Mouse (Mus musculus): ENCODE results near the gene Rcor3. TPM values are rescaled to one million over a fixed set of nuclear protein-coding genes. Genes with fewer than 3 reads are reported as not detected.
A peak's percentile ranks its signal among the peaks of the same experiment; 100 is the strongest.

Rcor3 gene
- polyA plus RNA-seq, 1 experiment from 2014 or later = 31.0 TPM

DNA sequence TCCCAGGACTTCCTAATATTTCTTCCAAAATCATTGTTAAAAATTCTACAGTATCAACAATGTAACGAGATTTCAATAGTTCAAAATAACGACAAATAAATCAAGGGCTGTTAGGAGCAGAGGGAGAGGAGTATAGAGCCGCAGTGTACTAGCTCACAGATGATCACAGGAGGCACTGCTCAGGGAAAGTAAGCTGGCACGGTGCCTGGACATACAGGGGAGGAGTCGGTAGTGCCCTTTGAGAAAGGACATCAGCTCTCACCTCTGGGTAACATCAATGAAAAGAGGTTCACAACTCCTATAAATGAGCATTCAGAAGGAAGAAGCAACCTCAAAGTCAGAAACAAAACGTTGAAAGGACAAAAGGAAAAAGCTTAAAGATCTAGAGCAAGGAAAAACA is 28.7 kb downstream of the Rcor3 start:
- Histone ChIP-seq H3K4me3 (ENCODE audit: low read depth, low read length) (no peak overlapping the region), H3K36me3 (ENCODE audit: insufficient read depth) (peaks cover 66% of the 10 kb centered on the region), H3K9me3 (ENCODE audit: low read depth, low read length) (no peaks in the 10 kb centered on the region), H3K4me2 (no peak overlapping the region), H3K9ac (no peak overlapping the region), H3K27me3 (ENCODE audit: insufficient read depth, low read length) (no peaks in the 10 kb centered on the region), H3K27ac (ENCODE audit: low read depth) (no peak overlapping the region), H3K4me1 (ENCODE audit: insufficient read depth) (no peaks in the 10 kb centered on the region)
- DNase-seq (peak; percentile 24), ATAC-seq (ENCODE audit: insufficient read depth) (no peak)
- 53% methylated on average over 6 of the region's 6 CpGs for WGBS
- no peak for TF ChIP-seq CTCF (IDR thresholded peaks at IDR 0.05; ENCODE audit: low read depth)

DNA sequence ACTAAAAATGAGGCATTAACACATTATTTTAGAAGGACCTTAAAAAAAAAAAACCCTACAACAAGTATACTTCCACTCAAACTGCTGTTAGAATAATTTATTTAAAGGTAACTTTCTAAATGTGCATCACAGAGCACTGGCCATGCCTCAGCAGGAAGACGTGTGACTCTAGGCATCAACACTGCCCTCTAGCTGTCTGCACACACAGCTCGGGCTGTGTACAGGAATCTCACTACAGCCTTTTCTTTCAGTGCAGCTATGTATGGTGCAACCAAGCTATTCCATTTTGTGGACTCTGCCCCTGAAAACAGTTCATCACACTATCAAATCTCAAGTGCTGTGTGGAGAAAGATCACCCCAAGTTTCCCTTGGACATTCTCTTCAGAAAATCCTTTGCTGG is 30.5 kb downstream of the Rcor3 start:
- 11% methylated on average over 2 of the region's 2 CpGs for WGBS
- Histone ChIP-seq H3K27me3 (ENCODE audit: insufficient read depth, low read length) (no peaks in the 10 kb centered on the region), H3K4me3 (ENCODE audit: low read depth, low read length) (no peak overlapping the region), H3K36me3 (ENCODE audit: insufficient read depth) (peaks cover 64% of the 10 kb centered on the region), H3K4me1 (ENCODE audit: insufficient read depth) (no peaks in the 10 kb centered on the region), H3K9ac (no peak overlapping the region), H3K9me3 (ENCODE audit: low read depth, low read length) (no peaks in the 10 kb centered on the region), H3K4me2 (no peak overlapping the region), H3K27ac (ENCODE audit: low read depth) (no peak overlapping the region)
- peak; percentile 68 for DNase-seq
- TF ChIP-seq CTCF (IDR thresholded peaks at IDR 0.05; ENCODE audit: low read depth) = peak; percentile 62
- ATAC-seq (ENCODE audit: insufficient read depth) = peak; percentile 74; the same call in 1 of the 2 replicates

DNA sequence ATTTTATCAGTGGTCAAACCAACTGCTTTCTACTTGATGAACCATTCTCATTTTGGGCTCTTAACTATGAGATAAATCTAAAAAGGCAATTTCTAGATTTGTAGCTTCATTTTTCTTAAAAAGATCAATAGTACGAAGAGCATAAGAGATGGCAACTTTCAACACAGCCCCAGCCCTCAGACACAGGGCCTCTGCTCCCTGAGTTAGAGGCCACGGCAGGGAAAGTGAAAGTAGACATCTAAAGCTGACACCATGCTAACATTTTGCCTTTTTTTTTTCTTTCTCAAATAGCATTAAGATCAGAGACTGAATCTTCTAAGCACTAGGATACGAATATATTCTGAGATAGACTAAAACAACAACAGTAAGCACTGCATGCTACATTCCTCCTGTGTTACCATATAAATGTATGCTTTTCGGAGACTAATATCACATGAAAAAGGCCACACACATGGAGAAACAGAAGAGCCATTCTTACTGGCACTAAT is 31.9 kb downstream of the Rcor3 start:
- H3K4me2 ChIP-seq = no peak overlapping the region
- ATAC-seq (ENCODE audit: insufficient read depth) (no peak), DNase-seq (no peak)
- H3K4me1 ChIP-seq (ENCODE audit: insufficient read depth) = no peaks in the 10 kb centered on the region
- WGBS = 85% methylated on average over 4 of the region's 4 CpGs
- peaks cover 68% of the 10 kb centered on the region for H3K36me3 ChIP-seq (ENCODE audit: insufficient read depth)
- H3K9ac ChIP-seq = no peak overlapping the region
- H3K27me3 ChIP-seq (ENCODE audit: insufficient read depth, low read length) = no peaks in the 10 kb centered on the region
- no peaks in the 10 kb centered on the region for H3K9me3 ChIP-seq (ENCODE audit: low read depth, low read length)
- TF ChIP-seq CTCF (IDR thresholded peaks at IDR 0.05; ENCODE audit: low read depth) = no peak
- H3K4me3 ChIP-seq (ENCODE audit: low read depth, low read length) = no peak overlapping the region
- no peak overlapping the region for H3K27ac ChIP-seq (ENCODE audit: low read depth)

DNA sequence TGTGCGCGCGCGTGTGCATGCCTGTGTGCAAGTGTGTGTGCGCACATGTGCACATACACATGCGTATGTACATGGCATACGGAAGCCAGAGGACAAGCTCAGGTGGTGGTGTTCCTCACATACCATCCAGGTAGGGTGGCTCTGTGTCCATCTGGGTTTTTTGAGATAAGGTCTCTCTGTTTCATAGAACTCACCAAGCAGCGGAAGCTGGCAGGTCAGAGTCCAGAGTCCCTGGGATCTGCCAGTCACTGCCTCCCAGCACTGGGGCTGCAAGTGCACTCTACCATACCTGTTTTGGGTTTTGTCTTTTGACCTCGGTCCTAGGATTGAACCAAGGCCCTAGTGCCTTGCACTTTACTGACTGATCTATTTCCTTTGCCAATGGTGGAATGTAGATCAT is 33.8 kb downstream of the Rcor3 start:
- no peak overlapping the region for H3K4me3 ChIP-seq (ENCODE audit: low read depth, low read length)
- no peak overlapping the region for H3K4me2 ChIP-seq
- 94% methylated on average over 9 of the region's 9 CpGs for WGBS
- H3K9ac ChIP-seq = no peak overlapping the region
- no peaks in the 10 kb centered on the region for H3K4me1 ChIP-seq (ENCODE audit: insufficient read depth)
- DNase-seq (no peak), ATAC-seq (ENCODE audit: insufficient read depth) (no peak)
- H3K27ac ChIP-seq (ENCODE audit: low read depth) = no peak overlapping the region
- no peaks in the 10 kb centered on the region for H3K27me3 ChIP-seq (ENCODE audit: insufficient read depth, low read length)
- H3K9me3 ChIP-seq (ENCODE audit: low read depth, low read length) = no peaks in the 10 kb centered on the region
- peaks cover 62% of the 10 kb centered on the region for H3K36me3 ChIP-seq (ENCODE audit: insufficient read depth)
- no peak for TF ChIP-seq CTCF (IDR thresholded peaks at IDR 0.05; ENCODE audit: low read depth)

DNA sequence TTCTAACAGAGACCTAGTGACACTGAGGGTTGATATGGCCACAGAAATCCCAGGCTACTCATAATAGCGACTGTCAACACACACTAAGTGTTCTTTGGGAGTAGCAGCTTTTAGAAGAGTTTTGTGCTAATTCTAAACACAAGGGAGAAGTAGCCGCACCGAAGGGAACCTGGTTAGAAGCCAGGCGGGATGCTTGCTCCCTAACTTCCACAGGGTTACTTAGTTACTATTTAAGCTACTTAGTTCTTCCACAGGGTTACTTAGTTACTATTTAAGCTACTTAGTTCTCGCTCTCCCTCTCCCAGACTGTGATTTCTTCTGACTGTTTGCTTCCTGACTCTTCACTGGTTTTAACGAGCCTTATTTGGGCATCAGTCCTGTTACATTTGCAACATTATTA is 34.7 kb downstream of the Rcor3 start:
- Histone ChIP-seq H3K9ac (no peak overlapping the region), H3K4me1 (ENCODE audit: insufficient read depth) (no peaks in the 10 kb centered on the region), H3K27me3 (ENCODE audit: insufficient read depth, low read length) (no peaks in the 10 kb centered on the region), H3K36me3 (ENCODE audit: insufficient read depth) (peaks cover 61% of the 10 kb centered on the region), H3K9me3 (ENCODE audit: low read depth, low read length) (no peaks in the 10 kb centered on the region), H3K27ac (ENCODE audit: low read depth) (no peak overlapping the region), H3K4me3 (ENCODE audit: low read depth, low read length) (no peak overlapping the region), H3K4me2 (no peak overlapping the region)
- DNase-seq (no peak), ATAC-seq (ENCODE audit: insufficient read depth) (no peak)
- TF ChIP-seq CTCF (IDR thresholded peaks at IDR 0.05; ENCODE audit: low read depth) = no peak
- WGBS = 72% methylated on average over 6 of the region's 6 CpGs

DNA sequence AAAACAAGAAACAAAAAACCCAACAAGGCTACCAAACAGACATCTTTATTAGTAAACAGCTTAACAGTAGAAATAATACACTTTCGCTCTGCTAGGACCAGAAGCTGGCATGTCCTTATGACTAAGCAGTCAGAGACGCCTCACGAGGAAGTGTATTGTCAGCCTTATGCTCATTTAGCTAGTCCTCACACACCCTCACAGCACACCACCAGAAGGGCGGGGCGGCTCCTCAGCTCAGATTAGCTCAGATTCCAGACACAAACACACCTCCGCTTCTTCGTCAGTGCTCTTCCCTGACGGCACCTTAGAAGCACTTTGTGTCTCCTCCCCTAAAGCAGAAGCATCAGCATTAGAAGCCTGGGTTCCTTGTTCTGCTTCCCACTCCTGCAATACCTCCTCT is 36.5 kb downstream of the Rcor3 start:
- Histone ChIP-seq H3K4me1 (ENCODE audit: insufficient read depth) (no peaks in the 10 kb centered on the region), H3K27me3 (ENCODE audit: insufficient read depth, low read length) (no peaks in the 10 kb centered on the region), H3K9me3 (ENCODE audit: low read depth, low read length) (no peaks in the 10 kb centered on the region), H3K27ac (ENCODE audit: low read depth) (no peak overlapping the region), H3K4me2 (no peak overlapping the region), H3K4me3 (ENCODE audit: low read depth, low read length) (no peak overlapping the region), H3K9ac (no peak overlapping the region), H3K36me3 (ENCODE audit: insufficient read depth) (peaks cover 52% of the 10 kb centered on the region)
- DNase-seq (no peak), ATAC-seq (ENCODE audit: insufficient read depth) (no peak)
- TF ChIP-seq CTCF (IDR thresholded peaks at IDR 0.05; ENCODE audit: low read depth) = no peak
- 76% methylated on average over 8 of the region's 8 CpGs for WGBS

DNA sequence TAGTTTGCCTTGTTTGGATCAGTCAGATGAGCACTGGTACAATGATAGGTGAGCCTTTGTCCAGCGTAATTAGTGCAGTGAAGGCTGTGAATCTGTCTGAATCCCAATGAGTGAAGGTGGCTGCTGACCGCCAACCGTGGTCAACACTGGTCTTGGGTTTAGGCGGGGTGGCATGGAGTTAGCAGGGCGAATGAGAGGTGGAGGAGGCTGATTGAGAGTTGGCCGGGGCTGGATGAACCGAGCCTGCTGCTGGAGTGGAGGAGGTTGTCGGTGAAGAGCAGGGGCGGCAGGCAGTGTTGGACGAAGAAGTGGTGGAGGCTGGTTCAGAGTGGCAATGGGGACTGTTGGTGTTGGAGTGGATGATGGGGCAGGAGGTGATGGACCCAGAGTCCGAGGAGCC is 37.1 kb downstream of the Rcor3 start:
- no peak overlapping the region for H3K4me3 ChIP-seq (ENCODE audit: low read depth, low read length)
- H3K9ac ChIP-seq = no peak overlapping the region
- no peak for TF ChIP-seq CTCF (IDR thresholded peaks at IDR 0.05; ENCODE audit: low read depth)
- no peak overlapping the region for H3K4me2 ChIP-seq
- WGBS = 90% methylated on average over 11 of the region's 11 CpGs
- H3K4me1 ChIP-seq (ENCODE audit: insufficient read depth) = no peaks in the 10 kb centered on the region
- DNase-seq (no peak), ATAC-seq (ENCODE audit: insufficient read depth) (no peak)
- no peak overlapping the region for H3K27ac ChIP-seq (ENCODE audit: low read depth)
- peaks cover 50% of the 10 kb centered on the region for H3K36me3 ChIP-seq (ENCODE audit: insufficient read depth)
- no peaks in the 10 kb centered on the region for H3K27me3 ChIP-seq (ENCODE audit: insufficient read depth, low read length)
- H3K9me3 ChIP-seq (ENCODE audit: low read depth, low read length) = no peaks in the 10 kb centered on the region

DNA sequence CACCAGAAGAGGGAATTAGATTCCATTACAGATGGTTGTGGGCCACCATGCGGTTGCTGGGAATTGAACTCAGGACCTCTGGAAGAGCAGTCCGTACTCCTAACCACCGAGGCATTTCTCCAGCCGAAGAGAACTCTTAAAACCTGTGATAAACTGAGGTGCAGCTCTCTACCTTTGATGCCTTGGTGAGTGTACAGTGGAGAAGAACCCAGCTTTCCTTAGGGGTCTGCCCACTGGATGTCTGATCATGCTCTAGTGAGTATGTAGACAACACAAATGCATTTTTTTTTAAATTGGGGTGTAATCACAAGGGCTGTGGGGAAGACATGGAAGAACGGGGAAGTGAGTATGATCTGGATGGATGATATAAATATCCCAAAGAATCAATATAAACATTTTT is 42.2 kb downstream of the Rcor3 start:
- H3K9ac ChIP-seq = no peak overlapping the region
- ATAC-seq (ENCODE audit: insufficient read depth) (no peak), DNase-seq (no peak)
- no peak overlapping the region for H3K27ac ChIP-seq (ENCODE audit: low read depth)
- H3K4me2 ChIP-seq = no peak overlapping the region
- H3K36me3 ChIP-seq (ENCODE audit: insufficient read depth) = peaks cover 19% of the 10 kb centered on the region
- peaks cover 7% of the 10 kb centered on the region; the same call in 1 of the 2 replicates for H3K27me3 ChIP-seq (ENCODE audit: insufficient read depth, low read length)
- 78% methylated on average over 5 of the region's 5 CpGs for WGBS
- no peak for TF ChIP-seq CTCF (IDR thresholded peaks at IDR 0.05; ENCODE audit: low read depth)
- H3K4me3 ChIP-seq (ENCODE audit: low read depth, low read length) = no peak overlapping the region
- no peaks in the 10 kb centered on the region for H3K9me3 ChIP-seq (ENCODE audit: low read depth, low read length)
- peaks cover 6% of the 10 kb centered on the region; the same call in 1 of the 2 replicates for H3K4me1 ChIP-seq (ENCODE audit: insufficient read depth)

Data from lung, embryonic 14.5 days (tissue).